Mouse (Mus musculus) ovary, adult 10 weeks (tissue): ENCODE data around the gene Rasa2. TPM values are rescaled to one million over a fixed set of nuclear protein-coding genes. Genes with fewer than 3 reads are reported as not detected.

Experiments
- polyA plus RNA-seq: library from polyadenylated mRNA; stranded (reverse); fragments of 350-450 nt; fragmentation: Illumina TruSeq; extraction: RNeasy Lipid Tissue Mini Kit (QIAGEN cat#74804); gene quantifications from one replicate; pipeline ENCODE4 v1.2.3, GENCODE M21; 2014

Rasa2 gene
- polyA plus RNA-seq, result 30.1 TPM

GRCm38 (mm10) chr9:96631389-96632072 lies at the start of gene Rasa2:
Gene Rasa2, minus strand, starts transcription at chr9:96631617.

GRCm38 (mm10) chr9:96524972-96525506 lies 106.4 kb downstream of the Rasa2 start, which contains the start of gene Gm28729:
Gene Gm28729, minus strand, starts transcription at chr9:96525264.

Other genes starting within 250 kb of the Rasa2 start
- 214 TPM for gene Rnf7, start 152.9 kb downstream of the Rasa2 start, polyA plus RNA-seq
- 2.9 TPM for gene Gm28729, start 106.4 kb downstream of the Rasa2 start, polyA plus RNA-seq
- 46.4 TPM for gene Zbtb38, start 121.2 kb upstream of the Rasa2 start, polyA plus RNA-seq